Mouse (Mus musculus) forebrain, embryonic 11.5 days (tissue): ENCODE data around the gene Kdm2a. TPM values are rescaled to one million over a fixed set of nuclear protein-coding genes. Genes with fewer than 3 reads are reported as not detected.
A peak's percentile ranks its signal among the peaks of the same experiment; 100 is the strongest.

ENCODE experiments used
- ATAC-seq: fragments of 200-750 bp; cut with Nextera tagmentation; replicated peaks from 2 replicates; pipeline ENCODE4 v1.8.0; 2017; ENCODE audit warnings: moderate TSS enrichment; ENCODE audit not compliant: low FRiP score
- DNase-seq: peaks from one replicate; pipeline ENCODE4 v3.0.0-alpha.2; 2017; ENCODE audit warnings: low spot score
- H3K27ac ChIP-seq: fragments of 300-500 bp; sonication (generic); 2 replicates; pipeline ENCODE4 v1.5.1; 2014; ENCODE audit warnings: low read depth, low read length
- H3K27me3 ChIP-seq: fragments of 300-500 bp; sonication (generic); 2 replicates; pipeline ENCODE4 v1.6.1; 2014; ENCODE audit warnings: mild to moderate bottlenecking, low read length, mixed read lengths; ENCODE audit not compliant: control insufficient read depth, insufficient read depth
- H3K36me3 ChIP-seq: fragments of 300-500 bp; sonication (generic); 2 replicates; pipeline ENCODE4 v1.6.1; 2014; ENCODE audit warnings: mild to moderate bottlenecking, low read length, moderate library complexity, mixed read lengths; ENCODE audit not compliant: control insufficient read depth, insufficient read depth
- H3K4me1 ChIP-seq: fragments of 300-500 bp; sonication (generic); replicated peaks from 2 replicates; pipeline ENCODE4 v1.6.1; 2014; ENCODE audit warnings: low read length, mixed read lengths; ENCODE audit not compliant: control insufficient read depth, insufficient read depth
- H3K4me2 ChIP-seq: fragments of 300-500 bp; sonication (generic); 2 replicates; pipeline ENCODE4 v1.6.1; 2014; ENCODE audit warnings: low read depth, mild to moderate bottlenecking, low read length, moderate library complexity, mixed read lengths; ENCODE audit not compliant: severe bottlenecking
- H3K4me3 ChIP-seq: fragments of 300-500 bp; sonication (generic); 2 replicates; pipeline ENCODE4 v1.5.1; 2014; ENCODE audit warnings: low read depth, low read length
- H3K9ac ChIP-seq: fragments of 300-500 bp; sonication (generic); 2 replicates; pipeline ENCODE4 v1.6.1; 2014; ENCODE audit warnings: low read length
- H3K9me3 ChIP-seq: fragments of 300-500 bp; sonication (generic); 2 replicates; pipeline ENCODE4 v1.6.1; 2016; ENCODE audit warnings: low read length, mixed read lengths; ENCODE audit not compliant: control insufficient read depth
- WGBS: fragments of 180-500 bp; shearing (Covaris S2); extraction: QIAGEN DNeasy Blood & Tissue Kit; methylation state at CpG from one replicate; pipeline ENCODE4 v1.1.7; 2014; 5-methylcytosine and 5-hydroxymethylcytosine counted together
- polyA plus RNA-seq: library from polyadenylated mRNA; unstranded; fragments of >200 nt; fragmentation: Nextera tagmentation; extraction: Ambion mirVana; gene quantifications from 2 replicates; pipeline ENCODE4 v1.2.1, GENCODE M21; 2014

The Kdm2a gene
- polyA plus RNA-seq, 1 experiment from 2014 or later, result 60.8 TPM

GRCm38 (mm10) chr19:4270187-4270586 is 127.9 kb downstream of the Kdm2a start:
- Histone ChIP-seq H3K36me3 (no peaks in the 10 kb centered on the region), H3K4me2 (no peak overlapping the region), H3K27ac (no peak overlapping the region), H3K9ac (no peak overlapping the region), H3K4me3 (no peak overlapping the region), H3K27me3 (peaks cover 4% of the 10 kb centered on the region; the same call in 1 of the 2 replicates), H3K9me3 (no peaks in the 10 kb centered on the region), H3K4me1 (peaks cover 4% of the 10 kb centered on the region; the same call in 1 of the 2 replicates)
- ATAC-seq, result no peak
- WGBS, result 74% methylated on average over 6 of the region's 6 CpGs
- DNase-seq, result peak; percentile 44

- Histone ChIP-seq H3K27ac (no peak within 1 kb of the TSS), H3K36me3 (no peaks in the 10 kb centered on the region), H3K9ac (peak within 1 kb of the TSS; percentile 35), H3K9me3 (no peaks in the 10 kb centered on the region), H3K4me1 (peaks cover 4% of the 10 kb centered on the region; the same call in 1 of the 2 replicates), H3K27me3 (peaks cover 4% of the 10 kb centered on the region; the same call in 1 of the 2 replicates), H3K4me3 (peak within 1 kb of the TSS; percentile 24), H3K4me2 (peak within 1 kb of the TSS; percentile 55)
- 5% methylated on average over 46 of the region's 46 CpGs for WGBS
- ATAC-seq (no peak; the same call in 1 of the 2 replicates), DNase-seq (peak; percentile 51)
Measured at GRCm38 (mm10) chr19:4268566-4269361, 129.3 kb downstream of the Kdm2a start, which contains the start of gene Ssh3. Gene Ssh3 (minus strand): TSS chr19:4269180.

GRCm38 (mm10) chr19:4265956-4266355 is 132.1 kb downstream of the Kdm2a start:
- H3K27me3 ChIP-seq, result peaks cover 4% of the 10 kb centered on the region; the same call in 1 of the 2 replicates
- WGBS, result 69% methylated on average over 4 of the region's 4 CpGs
- no peaks in the 10 kb centered on the region for H3K36me3 ChIP-seq

More at GRCm38 (mm10) chr19:4265956-4266355, 132.1 kb downstream of the Kdm2a start:
- H3K27ac ChIP-seq, result no peak overlapping the region
- H3K4me3 ChIP-seq, result no peak overlapping the region
- ATAC-seq (no peak), DNase-seq (peak; percentile 46)
- H3K4me2 ChIP-seq, result no peak overlapping the region
- H3K9me3 ChIP-seq, result no peaks in the 10 kb centered on the region
- H3K9ac ChIP-seq, result no peak overlapping the region
- peaks cover 4% of the 10 kb centered on the region; the same call in 1 of the 2 replicates for H3K4me1 ChIP-seq

Other genes with a start within 250 kb of the Kdm2a start
- gene Coro1b, start 249.7 kb downstream of the Kdm2a start, polyA plus RNA-seq, result 119 and 128 TPM in 2 replicates
- gene Ptprcap, start 244.7 kb downstream of the Kdm2a start, polyA plus RNA-seq, result 0.52 and 0.96 TPM in 2 replicates
- gene Rps6kb2, start 234.9 kb downstream of the Kdm2a start, polyA plus RNA-seq, result 50.1 and 55.8 TPM in 2 replicates
- gene Carns1, start 222.8 kb downstream of the Kdm2a start, polyA plus RNA-seq, result 3.1 and 3.2 TPM in 2 replicates
- gene Tbc1d10c, start 207.0 kb downstream of the Kdm2a start, polyA plus RNA-seq, result 0.43 and 1.3 TPM in 2 replicates
- gene Ppp1ca, start 206.2 kb downstream of the Kdm2a start, polyA plus RNA-seq, result 856 and 864 TPM in 2 replicates
- gene Rad9a, start 196.6 kb downstream of the Kdm2a start, polyA plus RNA-seq, result 49.9 and 52.6 TPM in 2 replicates
- 1.0 and 1.8 TPM in 2 replicates for gene Clcf1, start 184.0 kb downstream of the Kdm2a start, polyA plus RNA-seq
- not detected in 2 replicates for gene AC109138.7, start 183.9 kb downstream of the Kdm2a start, polyA plus RNA-seq
- 8.0 and 8.8 TPM in 2 replicates for gene Pold4, start 166.4 kb downstream of the Kdm2a start, polyA plus RNA-seq
- gene Ssh3, start 129.1 kb downstream of the Kdm2a start, polyA plus RNA-seq, result 3.3 and 4.2 TPM in 2 replicates
- 9.5 and 12.1 TPM in 2 replicates for gene Ankrd13d, start 115.1 kb downstream of the Kdm2a start, polyA plus RNA-seq
- gene Grk2, start 92.1 kb downstream of the Kdm2a start, polyA plus RNA-seq, result 18.1 and 19.7 TPM in 2 replicates
- 10.9 and 13.4 TPM in 2 replicates for gene Rhod, start 41.1 kb upstream of the Kdm2a start, polyA plus RNA-seq
- gene Syt12, start 79.2 kb upstream of the Kdm2a start, polyA plus RNA-seq, result 1.1 and 1.7 TPM in 2 replicates
- gene 2010003K11Rik, start 100.3 kb upstream of the Kdm2a start, polyA plus RNA-seq, result not detected in 2 replicates
- gene Pcx, start 112.2 kb upstream of the Kdm2a start, polyA plus RNA-seq, result 18.5 and 19.3 TPM in 2 replicates
- 8.5 and 12.0 TPM in 2 replicates for gene Lrfn4, start 217.4 kb upstream of the Kdm2a start, polyA plus RNA-seq
- 60.1 and 67.2 TPM in 2 replicates for gene Rce1, start 227.4 kb upstream of the Kdm2a start, polyA plus RNA-seq